Mouse (Mus musculus) spleen, adult 2 months (tissue): ENCODE measurements around the gene Bmpr1b. TPM values are rescaled to one million over a fixed set of nuclear protein-coding genes. Genes with fewer than 3 reads are reported as not detected.

Experiments
- DNase-seq, 2 experiments: peaks; one replicate each; pipeline versions ENCODE4 v3.0.0 to v3.0.0-alpha.2; 2012 to 2021; ENCODE audit warnings: low spot score in 2 of 2, low read depth in 1 of 2
- H3K27ac ChIP-seq: fragments of 200-500 bp; 2 replicates; pipeline ENCODE4 v1.5.1; 2012; ENCODE audit warnings: low read length, inconsistent platforms; ENCODE audit not compliant: insufficient read depth
- H3K27me3 ChIP-seq: fragments of 200-500 bp; 2 replicates; pipeline ENCODE4 v1.6.1; 2012; ENCODE audit warnings: mild to moderate bottlenecking, moderate library complexity, low read length, inconsistent platforms; ENCODE audit not compliant: control insufficient read depth, insufficient read depth
- H3K36me3 ChIP-seq: fragments of 200-500 bp; 2 replicates; pipeline ENCODE4 v1.6.1; 2012; ENCODE audit warnings: mild to moderate bottlenecking, low read length, inconsistent platforms; ENCODE audit not compliant: control insufficient read depth, insufficient read depth
- H3K4me1 ChIP-seq: fragments of 200-500 bp; 2 replicates; pipeline ENCODE4 v1.6.1; 2011; ENCODE audit warnings: inconsistent platforms; ENCODE audit not compliant: control insufficient read depth, insufficient read depth, insufficient read length
- H3K4me3 ChIP-seq: fragments of 200-500 bp; 2 replicates; pipeline ENCODE4 v1.5.1; 2011; ENCODE audit warnings: mild to moderate bottlenecking, inconsistent platforms; ENCODE audit not compliant: insufficient read depth, insufficient read length; ENCODE audit errors: extremely low read depth
- CTCF ChIP-seq: fragments of 200-500 bp; IDR thresholded peaks from 2 replicates; pipeline ENCODE4 v1.5.1; 2011; ENCODE audit warnings: mild to moderate bottlenecking, inconsistent platforms; ENCODE audit not compliant: insufficient read depth, insufficient read length, insufficient replicate concordance; ENCODE audit errors: extremely low read depth
- POLR2A ChIP-seq: fragments of 200-500 bp; IDR thresholded peaks from 2 replicates; pipeline ENCODE4 v1.6.1; 2011; ENCODE audit warnings: low read depth, low read length, inconsistent platforms
- WGBS: fragments of 180-500 bp; shearing (Covaris S2); methylation state at CpG from one replicate; pipeline ENCODE4 v1.1.7; 2018; 5-methylcytosine and 5-hydroxymethylcytosine counted together
- polyA plus RNA-seq: library from polyadenylated mRNA; depleted of rRNA; stranded (reverse); fragments of >200 nt; gene quantifications from 2 replicates; pipeline ENCODE4 v1.2.3, GENCODE M21; 2012

Gene Bmpr1b
- polyA plus RNA-seq, 1 experiment: 0.06 TPM

DNA sequence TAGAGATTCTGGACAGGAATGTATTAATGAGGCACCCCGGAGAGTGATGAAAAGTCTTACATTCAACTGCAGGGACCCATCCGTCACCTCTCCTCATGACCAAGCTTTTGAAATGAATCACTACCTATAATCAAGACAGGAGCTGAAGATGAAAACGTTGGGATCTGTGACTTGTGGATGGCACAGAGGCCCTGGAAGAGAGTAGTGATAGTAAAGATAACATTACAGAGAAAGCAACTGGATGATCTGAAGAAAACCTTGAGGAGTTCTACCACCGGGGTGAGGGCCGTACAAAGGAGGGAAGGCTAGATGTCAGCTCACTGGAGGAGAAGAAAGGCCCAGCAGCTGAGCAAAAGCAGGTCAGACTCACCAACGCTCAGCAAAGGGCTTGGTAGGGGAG is 120.7 kb downstream of the Bmpr1b start:
- Histone ChIP-seq H3K36me3 (no peaks in the 10 kb centered on the region), H3K27me3 (no peaks in the 10 kb centered on the region), H3K4me1 (no peaks in the 10 kb centered on the region), H3K4me3 (no peak overlapping the region), H3K27ac (no peak overlapping the region)
- TF ChIP-seq POLR2A (no peak), CTCF (no peak)
- 80% methylated on average over 6 of the region's 6 CpGs for WGBS
- DNase-seq: no peak

DNA sequence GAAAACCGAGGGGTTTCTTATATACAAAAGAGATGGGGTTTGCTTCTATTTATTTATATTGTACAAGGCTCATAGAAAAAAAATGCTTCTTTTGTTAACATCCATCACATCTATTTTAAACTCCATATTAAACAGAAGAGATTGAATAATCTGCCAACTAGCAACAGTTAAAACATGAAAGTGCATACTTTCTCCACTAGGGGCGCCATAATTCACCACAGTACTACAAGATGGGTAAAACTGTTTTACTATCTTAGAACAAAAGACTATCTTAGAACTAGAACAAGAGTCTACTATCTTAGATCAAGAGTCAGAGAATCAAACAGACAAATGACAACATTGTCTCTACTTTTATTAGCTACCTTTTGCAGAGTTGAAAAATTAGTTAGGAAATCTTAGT is 125.8 kb downstream of the Bmpr1b start:
- no peaks in the 10 kb centered on the region for H3K4me1 ChIP-seq
- DNase-seq: no peak
- no peak for TF ChIP-seq POLR2A

DNA sequence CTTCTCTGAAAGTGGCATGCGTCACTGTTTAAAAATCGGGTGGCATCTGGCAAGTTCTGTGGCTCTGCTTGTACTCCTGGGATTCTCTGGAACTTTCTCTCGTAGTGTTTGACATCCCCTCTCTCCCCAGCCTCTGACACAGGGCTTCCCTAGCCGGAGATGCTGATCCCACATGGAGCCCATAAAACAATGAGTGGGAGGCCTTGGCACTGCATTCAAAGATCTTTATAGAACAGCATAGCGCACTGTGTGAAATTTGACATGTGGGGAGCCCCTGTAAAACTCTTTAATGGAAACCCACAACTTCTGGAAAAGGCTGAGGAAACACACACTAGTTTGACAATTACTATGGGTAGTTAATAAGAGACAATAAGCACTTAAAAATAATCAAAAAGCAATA is 126.2 kb downstream of the Bmpr1b start:
- no peaks in the 10 kb centered on the region for H3K36me3 ChIP-seq
- TF ChIP-seq CTCF (no peak), POLR2A (no peak)
- H3K4me3 ChIP-seq: no peak overlapping the region
- H3K4me1 ChIP-seq: no peaks in the 10 kb centered on the region
- DNase-seq: no peak
- no peak overlapping the region for H3K27ac ChIP-seq
- H3K27me3 ChIP-seq: no peaks in the 10 kb centered on the region
- WGBS: 88% methylated on average over 5 of the region's 5 CpGs

More for the DNA sequence above, 125.8 kb downstream of the Bmpr1b start:
- Histone ChIP-seq H3K27ac (no peak overlapping the region), H3K36me3 (no peaks in the 10 kb centered on the region), H3K27me3 (no peaks in the 10 kb centered on the region), H3K4me3 (no peak overlapping the region)
- WGBS: 44% methylated on average over 2 of the region's 2 CpGs

DNA sequence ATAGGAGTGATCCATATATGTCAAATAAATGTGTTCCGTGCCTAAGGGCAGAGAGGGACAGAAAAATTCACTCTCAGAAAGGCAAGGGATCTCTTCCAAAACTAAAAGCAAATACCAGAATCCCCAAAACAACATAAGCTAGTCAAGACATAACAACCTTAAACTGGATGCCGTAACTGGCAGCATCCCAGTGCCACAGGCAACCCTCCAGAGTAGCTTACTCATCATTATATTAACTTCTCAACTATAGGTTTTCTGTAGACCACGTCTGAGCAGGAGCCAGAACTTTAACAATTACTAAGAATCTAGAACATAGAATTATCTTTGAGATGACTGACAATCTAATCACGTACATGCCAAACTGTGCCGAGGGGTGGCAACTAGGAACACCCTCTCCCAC is 128.9 kb downstream of the Bmpr1b start:
- no peak for TF ChIP-seq CTCF
- TF ChIP-seq POLR2A: no peak
- 87% methylated on average over 5 of the region's 5 CpGs for WGBS

DNA sequence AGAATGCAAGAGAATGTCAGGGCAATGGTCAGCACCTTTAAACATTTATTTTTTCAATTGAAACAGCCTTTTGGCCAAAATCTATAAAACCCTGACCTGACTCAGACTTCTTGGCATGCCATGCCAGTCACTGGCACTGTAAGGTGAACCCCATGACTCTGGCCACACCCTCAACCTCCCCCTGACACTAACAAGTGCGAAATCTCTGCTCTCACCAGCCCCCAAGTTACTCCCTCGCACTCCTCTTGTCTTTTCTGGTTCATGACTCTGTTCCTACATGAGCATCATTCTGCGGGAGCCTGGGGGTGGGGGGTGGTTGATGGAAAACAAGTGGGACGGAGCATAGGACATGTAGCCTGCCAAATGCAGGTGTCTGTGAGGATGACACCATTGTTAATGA is 135.1 kb downstream of the Bmpr1b start:
- Histone ChIP-seq H3K27me3 (no peaks in the 10 kb centered on the region), H3K27ac (no peak overlapping the region), H3K4me1 (no peaks in the 10 kb centered on the region), H3K4me3 (no peak overlapping the region), H3K36me3 (no peaks in the 10 kb centered on the region)
- no peak for DNase-seq
- 83% methylated on average over 4 of the region's 4 CpGs for WGBS
- TF ChIP-seq POLR2A: no peak
- no peak for TF ChIP-seq CTCF

More for the DNA sequence above, 128.9 kb downstream of the Bmpr1b start:
- Histone ChIP-seq H3K27me3 (no peaks in the 10 kb centered on the region), H3K36me3 (no peaks in the 10 kb centered on the region), H3K27ac (no peak overlapping the region), H3K4me3 (no peak overlapping the region), H3K4me1 (no peaks in the 10 kb centered on the region)
- no peak for DNase-seq

DNA sequence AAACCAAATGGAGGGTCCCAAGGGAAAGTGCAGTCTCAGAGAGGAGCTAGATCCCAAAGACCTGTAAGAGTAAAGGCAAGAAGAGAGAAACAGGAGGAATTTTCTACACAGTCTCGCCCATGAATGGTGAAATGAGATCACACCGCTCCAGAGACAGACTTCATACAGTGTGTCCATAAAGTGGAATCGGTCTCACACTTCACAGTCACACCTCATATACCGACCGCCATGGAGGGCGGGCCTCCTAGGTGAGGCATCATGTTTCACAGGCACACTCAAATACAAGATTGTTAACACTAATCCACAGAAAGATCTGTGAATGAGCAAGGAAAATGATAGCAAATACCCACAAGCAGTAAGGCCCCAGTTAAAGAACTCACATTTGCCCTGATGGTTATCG is 149.5 kb downstream of the Bmpr1b start:
- H3K4me1 ChIP-seq: no peaks in the 10 kb centered on the region
- no peak overlapping the region for H3K27ac ChIP-seq
- no peak overlapping the region for H3K4me3 ChIP-seq
- 93% methylated on average over 7 of the region's 7 CpGs for WGBS
- TF ChIP-seq POLR2A: no peak
- TF ChIP-seq CTCF: no peak
- DNase-seq: no peak
- H3K36me3 ChIP-seq: no peaks in the 10 kb centered on the region
- no peaks in the 10 kb centered on the region for H3K27me3 ChIP-seq

DNA sequence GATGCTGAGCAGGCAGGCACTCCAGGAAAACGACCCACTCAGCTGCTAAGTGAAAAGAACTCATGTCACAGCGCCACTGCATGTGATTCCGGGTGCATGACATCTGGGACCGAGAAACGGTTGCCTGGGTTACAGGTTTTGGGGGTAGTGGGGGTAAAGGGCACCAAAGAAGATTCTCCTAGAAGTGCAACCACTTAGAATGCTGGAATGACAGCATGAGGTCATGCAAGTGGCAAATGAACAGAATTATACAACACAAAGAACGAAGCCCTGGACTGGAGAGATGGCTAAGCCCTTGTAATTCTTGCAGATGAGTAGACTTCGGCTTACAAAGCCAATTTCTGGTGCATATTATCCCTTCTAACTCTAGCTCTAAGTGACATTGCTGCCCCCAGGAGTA is 184.7 kb downstream of the Bmpr1b start:
- TF ChIP-seq CTCF (no peak), POLR2A (no peak)

More for the DNA sequence above, 184.7 kb downstream of the Bmpr1b start:
- no peak overlapping the region for H3K27ac ChIP-seq
- H3K27me3 ChIP-seq: no peaks in the 10 kb centered on the region
- no peaks in the 10 kb centered on the region for H3K4me1 ChIP-seq
- H3K36me3 ChIP-seq: no peaks in the 10 kb centered on the region
- DNase-seq: no peak
- no peak overlapping the region for H3K4me3 ChIP-seq
- 83% methylated on average over 7 of the region's 7 CpGs for WGBS
